Mouse (Mus musculus) ES-CJ7 (cell line): ENCODE data around the gene Rnf185.

ENCODE experiments used
- DNase-seq: peaks from one replicate; pipeline ENCODE4 v3.0.0; 2011; ENCODE audit warnings: low read depth, low spot score

The Rnf185 gene

GRCm38 (mm10) chr11:3444875-3445274, 7.3 kb downstream of the Rnf185 start:
- DNase-seq = no peak

- no peak for DNase-seq
Measured at GRCm38 (mm10) chr11:3443091-3443490, 9.1 kb downstream of the Rnf185 start.

GRCm38 (mm10) chr11:3442677-3443076, 9.5 kb downstream of the Rnf185 start:
- DNase-seq = no peak

GRCm38 (mm10) chr11:3441696-3442443, 10.3 kb downstream of the Rnf185 start:
- no peak for DNase-seq

- DNase-seq = no peak
Measured at GRCm38 (mm10) chr11:3437621-3438020, 14.5 kb downstream of the Rnf185 start.

GRCm38 (mm10) chr11:3433809-3434208, 18.4 kb downstream of the Rnf185 start:
- no peak for DNase-seq

- DNase-seq = no peak
Measured at GRCm38 (mm10) chr11:3431976-3432603, 20.1 kb downstream of the Rnf185 start.

GRCm38 (mm10) chr11:3431515-3431914, 20.6 kb downstream of the Rnf185 start:
- no peak for DNase-seq

- no peak for DNase-seq
Measured at GRCm38 (mm10) chr11:3428632-3429031, 23.5 kb downstream of the Rnf185 start.

- DNase-seq = no peak
Measured at GRCm38 (mm10) chr11:3427697-3428230, 24.4 kb downstream of the Rnf185 start.

GRCm38 (mm10) chr11:3422242-3422641, 29.9 kb downstream of the Rnf185 start:
- no peak for DNase-seq

GRCm38 (mm10) chr11:3418741-3419140, 33.4 kb downstream of the Rnf185 start:
- DNase-seq = no peak

GRCm38 (mm10) chr11:3417795-3418194, 34.4 kb downstream of the Rnf185 start:
- DNase-seq = no peak

- no peak for DNase-seq
Measured at GRCm38 (mm10) chr11:3416399-3416798, 35.8 kb downstream of the Rnf185 start.

- DNase-seq = no peak
Measured at GRCm38 (mm10) chr11:3412111-3412510, 40.1 kb downstream of the Rnf185 start.

- peak; percentile 95 for DNase-seq
Measured at GRCm38 (mm10) chr11:3408997-3409732, 43.0 kb downstream of the Rnf185 start, which contains the start of gene Limk2. Limk2 (minus strand) TSS chr11:3409189.

- DNase-seq = peak; percentile 49
Measured at GRCm38 (mm10) chr11:3408131-3408996, 43.8 kb downstream of the Rnf185 start.

- no peak for DNase-seq
Measured at GRCm38 (mm10) chr11:3404287-3405047, 47.7 kb downstream of the Rnf185 start.

- DNase-seq = no peak
Measured at GRCm38 (mm10) chr11:3403024-3403423, 49.1 kb downstream of the Rnf185 start.

- no peak for DNase-seq
Measured at GRCm38 (mm10) chr11:3398318-3398717, 53.8 kb downstream of the Rnf185 start.
